Mouse (Mus musculus): ENCODE data around the gene Gemin4.

DNA sequence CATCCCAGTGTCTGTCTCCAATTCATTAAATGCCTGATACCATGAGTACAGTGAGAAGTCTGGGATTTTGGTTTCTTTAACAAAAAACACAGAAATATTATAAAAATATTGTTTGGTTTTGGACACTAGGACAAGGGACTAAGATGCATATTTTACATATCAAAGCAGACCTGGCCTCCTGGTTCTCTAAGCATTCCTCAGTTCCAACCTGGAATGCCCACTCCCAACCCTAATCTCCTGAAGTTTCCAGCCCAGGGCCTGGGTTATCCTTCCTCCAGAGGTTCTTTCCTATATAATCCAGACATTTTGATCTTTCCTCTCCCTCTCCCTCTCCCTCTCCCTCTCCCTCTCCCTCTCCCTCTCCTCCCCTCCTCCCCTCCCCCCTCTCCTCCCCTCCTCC lies 7.6 kb upstream of the Gemin4 start:
- no peak for TF ChIP-seq CTCF (IDR thresholded peaks at IDR 0.05; ENCODE audit: borderline replicate concordance, insufficient read depth, low read depth, low read length)
- TF ChIP-seq POLR2A (IDR thresholded peaks at IDR 0.05; ENCODE audit: borderline replicate concordance, insufficient read depth, low read length): no peak

Data from cerebellum, adult 2 months (tissue).